Mouse (Mus musculus) ES-CJ7 (cell line): ENCODE measurements at regions not wholly inside any gene's neighbourhood (a gene's known extent, or its start where the extent isn't known, plus 50 kb on each side); places are given as distances from the start of the nearest gene placed in this dataset.
A peak's percentile ranks its signal among the peaks of the same experiment; 100 is the strongest.

ENCODE experiments used
- DNase-seq: peaks from one replicate; pipeline ENCODE4 v3.0.0; 2011; ENCODE audit warnings: low read depth, low spot score

DNA sequence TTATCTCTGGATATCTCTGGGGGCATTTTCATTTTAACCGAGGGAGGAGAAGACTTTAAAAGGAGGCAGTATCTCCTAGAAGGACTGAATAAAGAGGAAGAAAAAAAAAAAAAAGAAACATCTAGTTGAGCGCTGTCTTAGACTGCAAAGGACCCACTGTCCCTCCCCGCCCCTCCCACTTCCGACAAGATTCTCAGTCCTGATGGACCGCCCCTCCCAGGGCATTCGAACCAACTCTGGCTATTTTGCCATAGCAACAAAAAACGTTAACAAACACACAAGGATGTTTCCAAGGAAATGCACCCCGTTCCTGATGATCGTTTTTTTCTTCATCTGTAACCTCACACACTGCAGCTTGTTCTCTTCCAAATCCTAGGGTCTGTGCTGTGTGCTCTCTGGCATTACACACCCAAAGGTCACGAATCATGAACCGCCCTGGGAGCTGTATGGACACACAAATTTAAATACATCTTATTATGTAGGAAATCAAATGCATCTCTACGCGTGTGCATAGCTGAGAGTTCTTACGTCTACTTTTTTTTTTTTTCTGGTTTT is 75.8 kb downstream of the Rnd3 start:
- peak; percentile 59 for DNase-seq

GRCm38 (mm10) chr2:51072346-51072885 is 76.5 kb downstream of the Rnd3 start:
- DNase-seq: peak; percentile 52

- no peak for DNase-seq
Measured at GRCm38 (mm10) chr2:51070902-51071301, 78.0 kb downstream of the Rnd3 start.

DNA sequence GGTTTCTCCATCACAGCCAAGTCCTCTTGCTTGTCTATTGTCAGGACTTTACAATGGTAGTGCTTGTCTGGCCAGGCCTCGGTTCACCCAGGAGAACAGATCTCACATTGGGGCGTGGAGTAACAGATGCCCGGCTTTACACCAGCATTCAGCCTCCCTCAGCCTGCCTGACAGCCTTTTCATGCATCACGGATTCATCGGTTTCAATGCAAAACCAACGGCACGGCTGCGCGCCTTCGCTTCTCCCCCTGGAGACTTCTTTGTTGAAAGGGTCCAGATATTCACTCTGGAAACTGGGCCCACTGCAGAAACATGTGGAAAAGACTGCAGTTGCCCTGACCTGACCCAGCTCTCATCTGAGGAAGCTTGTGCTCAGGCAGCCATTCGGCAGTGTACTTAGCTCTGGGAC is 82.5 kb downstream of the Rnd3 start:
- no peak for DNase-seq

DNA sequence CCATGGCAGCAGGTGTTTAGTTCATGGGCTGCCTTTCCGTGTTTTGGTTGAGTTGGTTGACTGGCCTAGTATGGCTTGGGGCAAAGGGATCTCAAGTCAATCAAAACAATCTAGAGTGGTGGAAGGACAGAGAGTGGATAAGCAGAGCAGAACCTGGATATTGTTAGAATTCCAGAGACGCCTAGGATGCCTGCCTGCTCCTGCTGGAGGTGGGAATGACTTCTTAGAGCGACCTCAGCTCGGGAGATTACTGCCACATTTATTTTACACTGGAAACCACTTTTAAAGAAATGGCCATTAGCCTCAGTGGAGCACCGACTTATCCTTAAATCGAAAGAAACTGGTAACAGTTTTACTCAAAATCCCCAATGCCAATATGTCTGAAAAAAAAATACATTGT is 83.1 kb downstream of the Rnd3 start:
- DNase-seq: no peak

DNA sequence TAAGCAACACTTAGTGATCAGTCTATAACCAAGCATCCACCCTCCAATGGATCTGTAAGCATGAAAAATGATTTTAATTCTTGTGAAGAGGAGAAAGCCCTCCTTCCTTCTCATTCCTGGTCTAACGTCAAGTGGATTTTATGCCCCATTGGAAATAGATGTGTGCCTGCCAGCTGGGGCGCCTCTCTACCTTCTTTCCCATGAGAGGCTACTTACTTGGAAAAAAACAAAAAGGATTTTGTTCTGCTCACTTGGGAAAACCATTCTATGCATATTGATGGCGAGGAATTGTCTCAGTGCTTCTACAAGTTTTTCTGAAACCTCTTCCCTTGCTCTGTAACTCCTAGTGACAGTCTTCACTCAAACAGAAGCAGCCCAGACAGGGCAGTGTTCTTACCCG is 84.1 kb downstream of the Rnd3 start:
- DNase-seq: no peak

- no peak for DNase-seq
Measured at GRCm38 (mm10) chr2:51062049-51062448, 86.9 kb downstream of the Rnd3 start.

GRCm38 (mm10) chr2:51058158-51058557 is 90.8 kb downstream of the Rnd3 start:
- no peak for DNase-seq

DNA sequence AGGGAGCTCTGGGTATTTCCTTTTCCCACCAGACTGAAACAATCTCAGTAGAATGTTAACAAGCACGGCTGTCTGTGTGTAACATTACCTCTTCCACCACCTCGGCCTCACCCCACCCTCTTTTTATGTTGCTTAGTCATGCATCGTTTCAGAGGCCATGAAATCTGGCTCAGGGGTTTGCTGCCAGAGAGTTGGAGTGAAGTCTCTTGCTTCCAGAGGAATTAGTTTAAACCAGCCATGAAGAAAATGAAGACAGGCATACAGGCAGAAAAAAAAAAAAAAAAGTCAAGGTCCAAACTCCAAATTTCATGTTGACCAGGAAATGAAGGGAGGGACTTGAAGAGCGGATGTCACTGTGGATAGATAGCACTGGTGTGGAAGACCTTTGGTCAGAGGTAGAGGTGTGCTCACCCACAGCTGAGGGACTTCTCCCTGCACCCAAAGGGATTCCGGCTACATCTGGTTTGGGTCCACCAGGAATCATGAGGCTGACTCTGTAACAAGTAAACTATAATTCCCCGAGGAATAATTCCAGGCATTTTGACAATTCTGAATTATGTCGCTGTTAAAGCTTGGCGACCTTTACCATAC is 92.7 kb downstream of the Rnd3 start:
- no peak for DNase-seq

DNA sequence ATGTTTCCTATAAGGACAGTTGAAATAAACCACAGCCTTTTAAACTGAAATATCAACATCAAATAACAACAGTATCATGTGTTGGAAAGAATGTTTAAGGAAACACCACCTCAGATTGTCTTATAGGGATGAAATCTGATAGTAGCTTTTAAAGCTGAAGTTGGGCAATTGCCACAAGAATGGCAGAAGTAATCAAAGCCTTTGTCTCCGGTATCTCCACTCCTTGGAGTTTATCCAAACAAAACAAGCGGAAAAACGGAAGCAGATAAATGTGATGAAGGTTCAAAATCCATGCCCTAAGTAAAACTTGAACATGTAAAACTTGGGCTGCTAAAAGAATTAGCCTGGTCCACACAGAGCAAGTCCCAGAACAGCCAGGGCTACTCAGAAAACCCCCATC is 93.6 kb downstream of the Rnd3 start:
- no peak for DNase-seq

DNA sequence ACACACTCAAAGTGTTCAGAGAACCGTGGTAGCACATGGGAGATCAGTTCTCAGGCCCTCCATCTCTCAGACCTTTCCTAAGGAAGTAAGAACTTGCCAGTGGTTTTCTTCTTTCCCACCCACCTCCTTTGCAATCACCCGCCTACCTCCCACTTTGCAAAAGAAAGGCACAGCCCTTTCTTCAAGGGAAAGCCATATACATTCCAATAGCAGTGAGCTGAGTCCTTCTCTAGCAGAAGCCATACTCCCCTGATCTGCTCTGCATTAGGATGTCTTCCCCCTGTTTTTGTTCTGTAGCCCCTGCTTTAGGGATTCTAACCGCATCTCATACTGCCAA is 99.1 kb downstream of the Rnd3 start:
- peak; percentile 90 for DNase-seq

- DNase-seq: peak; percentile 63
Measured at GRCm38 (mm10) chr2:51049101-51049833, 99.6 kb downstream of the Rnd3 start.

- DNase-seq: no peak
Measured at GRCm38 (mm10) chr2:51047520-51047919, 101.4 kb downstream of the Rnd3 start.

- no peak for DNase-seq
Measured at GRCm38 (mm10) chr2:51045626-51046025, 103.3 kb downstream of the Rnd3 start.

GRCm38 (mm10) chr2:51041101-51041500 is 107.8 kb downstream of the Rnd3 start:
- DNase-seq: no peak

DNA sequence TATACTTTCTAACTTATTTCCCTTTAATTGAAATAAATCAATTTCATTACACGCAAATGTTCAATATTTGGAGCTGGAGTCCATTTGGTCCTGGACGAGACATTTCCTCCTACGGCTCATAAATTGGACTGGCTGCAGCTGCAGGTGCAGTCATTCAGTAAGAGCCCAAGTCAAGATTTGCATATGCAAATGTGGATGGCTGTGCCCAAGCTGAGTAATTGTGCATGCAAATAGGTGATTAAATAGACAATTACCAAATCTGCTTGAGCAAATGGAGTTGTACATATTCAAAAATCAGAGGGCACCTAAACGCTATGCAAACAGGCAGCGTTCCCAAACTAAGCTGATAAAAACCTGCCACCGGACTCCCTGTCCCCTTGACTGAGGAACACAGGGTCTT is 110.2 kb downstream of the Rnd3 start:
- DNase-seq: peak; percentile 41

- DNase-seq: no peak
Measured at GRCm38 (mm10) chr2:51036995-51037394, 111.9 kb downstream of the Rnd3 start.

GRCm38 (mm10) chr2:51036190-51036755 is 112.6 kb downstream of the Rnd3 start:
- no peak for DNase-seq

- DNase-seq: no peak
Measured at GRCm38 (mm10) chr2:51033881-51034280, 115.0 kb downstream of the Rnd3 start.

GRCm38 (mm10) chr2:51022479-51022878 is 126.4 kb downstream of the Rnd3 start:
- no peak for DNase-seq

GRCm38 (mm10) chr2:51016129-51016402 is 132.8 kb downstream of the Rnd3 start:
- DNase-seq: no peak

GRCm38 (mm10) chr2:51015360-51016128 is 133.4 kb downstream of the Rnd3 start:
- no peak for DNase-seq
